Mouse (Mus musculus) left cerebral cortex, adult 8-10 months (tissue): Measurements from ENCODE around the gene Bex2. TPM values are rescaled to one million over a fixed set of nuclear protein-coding genes. Genes with fewer than 3 reads are reported as not detected.
"Not testable (repeated sequence)": the region's sequence is repeated elsewhere in the genome, so short reads cannot be mapped to it uniquely, and the experiment has no call there.

Source experiments
- DNase-seq, 2 experiments: peaks; one replicate each; pipeline ENCODE4 v3.0.0; 2022; ENCODE audit warnings: low spot score in 2 of 2
- total RNA-seq, 4 experiments: library from RNA; stranded (reverse); gene quantifications; 2 replicates each; pipeline ENCODE4 v1.2.4; 2022

Bex2 gene
- total RNA-seq: 100 to 1,000 TPM; 309 to 363 (median 335) TPM

DNA sequence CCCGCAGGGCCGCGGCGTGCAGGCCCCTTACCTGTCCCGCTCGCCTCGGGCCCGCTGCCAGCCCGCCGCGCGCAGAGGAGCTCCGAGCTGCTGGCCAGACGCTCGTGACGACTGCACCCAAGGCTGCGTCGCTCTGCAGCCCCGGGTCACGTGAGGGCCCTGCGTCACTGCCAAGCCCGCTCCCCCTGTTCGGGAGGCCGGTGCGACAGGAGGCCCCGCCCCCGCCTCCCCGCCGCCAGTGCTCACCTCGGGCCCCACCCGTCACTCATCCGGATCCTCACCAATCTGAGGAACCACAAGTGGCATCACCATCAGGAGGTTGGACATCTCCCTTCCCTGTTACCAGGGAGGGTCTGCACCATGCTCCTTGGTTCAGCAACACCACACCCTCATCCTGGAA is at the start of gene Bex2:
TSS of gene Bex2 (minus strand) at position 217 of the 400 bp plus-strand sequence.
- DNase-seq: peak; percentile 3 to 13

DNA sequence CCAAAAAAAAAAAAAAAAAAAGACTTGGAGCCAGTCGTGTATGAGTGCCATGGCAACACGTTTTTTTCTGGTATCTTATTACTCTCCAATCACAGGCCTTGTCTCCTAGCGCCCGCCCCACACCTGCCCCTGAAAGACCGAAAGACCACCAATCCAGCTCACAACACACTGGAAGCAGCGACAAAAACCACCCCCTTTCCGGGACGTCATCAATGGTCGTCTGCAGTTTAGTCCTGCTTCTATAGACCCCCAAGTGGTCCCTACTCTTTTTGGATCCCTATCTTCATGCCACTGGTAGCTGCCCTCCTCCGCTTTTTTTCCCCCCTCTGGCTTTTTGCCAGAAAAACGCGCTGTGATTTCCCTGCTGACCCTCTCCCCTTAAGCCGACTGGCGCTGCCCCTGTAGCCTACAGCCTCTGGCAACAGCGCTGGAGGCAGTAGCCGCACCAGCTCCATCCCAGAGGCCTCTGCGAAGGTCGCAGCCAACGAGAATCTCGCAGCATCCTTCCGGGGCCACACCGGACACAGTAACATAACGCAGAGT is 47.5 kb upstream of the Bex2 start:
- DNase-seq: peak; percentile 42 to 77

DNA sequence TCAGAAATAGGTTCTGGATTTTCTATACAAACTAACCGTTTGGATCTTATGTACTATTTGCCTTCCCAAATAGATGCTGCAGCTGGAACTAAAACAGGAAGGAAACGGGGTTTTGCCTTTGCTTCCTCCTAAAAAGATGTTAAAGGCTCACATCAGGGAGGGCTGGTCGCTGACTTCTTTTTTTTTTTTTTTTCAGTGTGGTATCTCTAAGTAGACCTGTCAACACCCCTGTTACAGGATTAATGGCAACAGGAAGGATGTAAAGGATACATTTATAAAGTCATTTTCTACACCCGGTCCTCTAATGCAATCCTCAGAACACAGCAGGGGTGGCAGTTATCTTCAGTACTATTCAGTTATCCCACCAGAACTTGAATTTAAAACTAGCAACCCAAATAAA is 47.0 kb upstream of the Bex2 start:
- no peak for DNase-seq

DNA sequence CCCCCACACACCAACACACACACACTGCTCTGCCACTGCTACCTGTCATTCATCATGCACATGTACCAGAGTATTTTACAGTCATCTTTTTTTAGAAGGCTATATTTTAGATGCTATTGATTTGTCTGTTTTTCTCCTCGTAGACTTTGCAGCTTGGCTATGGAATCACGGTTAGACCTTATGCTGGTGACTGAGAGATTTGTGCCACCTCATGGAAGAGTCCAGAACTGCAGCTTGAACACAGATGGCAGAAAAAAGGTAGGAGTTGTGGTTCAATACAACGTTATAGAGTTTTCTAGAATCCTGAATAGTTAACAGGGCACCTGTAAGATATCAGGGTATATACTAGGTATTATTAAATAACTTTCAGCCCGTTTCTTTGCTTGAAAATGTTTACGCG is 39.9 kb upstream of the Bex2 start:
- DNase-seq: peak in 1 of 2 experiments; percentile 15

DNA sequence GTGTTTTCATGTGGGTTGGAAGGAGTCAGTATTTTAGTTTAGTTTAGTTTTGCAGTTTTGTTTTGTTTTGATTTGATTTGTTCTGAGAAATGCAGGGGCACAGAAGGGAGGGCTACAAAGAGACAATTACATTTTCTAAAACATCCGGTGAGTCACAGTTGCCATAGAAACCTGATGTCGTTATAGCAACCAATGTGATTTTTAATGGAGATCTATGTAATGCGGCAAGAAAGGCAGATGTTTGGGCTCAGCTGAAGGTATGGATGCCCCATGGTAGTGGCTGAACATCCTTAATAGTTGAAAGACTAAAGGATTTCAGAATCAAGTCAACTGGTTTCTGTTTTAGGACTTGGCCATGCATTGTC is 36.7 kb upstream of the Bex2 start:
- no peak for DNase-seq

DNA sequence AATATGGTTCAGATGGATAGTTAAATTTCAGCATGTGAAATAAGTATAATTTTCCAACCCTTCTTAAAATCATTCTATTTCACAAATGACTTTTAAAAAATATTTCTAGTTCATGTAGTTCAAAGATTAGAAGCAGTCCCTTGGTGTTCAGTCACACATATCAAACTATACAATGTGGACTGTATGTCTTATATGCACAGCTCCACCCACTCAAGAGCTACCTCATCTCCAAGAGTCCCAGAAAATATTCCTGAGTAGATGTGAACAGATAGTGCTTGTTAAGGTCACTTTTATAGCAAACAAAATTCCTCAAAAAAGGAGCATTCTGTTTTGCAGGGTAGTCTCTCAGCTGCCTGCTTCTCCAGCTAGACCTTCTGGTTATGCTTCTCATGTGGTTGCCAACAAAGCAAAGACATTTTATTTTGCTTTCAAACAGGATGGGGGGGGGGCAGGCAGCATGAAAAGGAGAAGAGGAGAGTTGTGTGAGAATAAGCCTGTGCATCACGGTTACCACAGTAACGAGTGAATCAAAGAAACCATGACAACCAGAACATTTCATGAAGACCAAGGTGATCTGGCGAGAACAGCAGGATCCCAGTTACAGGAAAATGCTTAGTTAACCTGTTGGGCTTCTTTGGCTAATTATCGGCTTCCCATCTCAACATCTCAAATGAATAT is 36.1 kb upstream of the Bex2 start:
- peak in 1 of 2 experiments; percentile 16 for DNase-seq

DNA sequence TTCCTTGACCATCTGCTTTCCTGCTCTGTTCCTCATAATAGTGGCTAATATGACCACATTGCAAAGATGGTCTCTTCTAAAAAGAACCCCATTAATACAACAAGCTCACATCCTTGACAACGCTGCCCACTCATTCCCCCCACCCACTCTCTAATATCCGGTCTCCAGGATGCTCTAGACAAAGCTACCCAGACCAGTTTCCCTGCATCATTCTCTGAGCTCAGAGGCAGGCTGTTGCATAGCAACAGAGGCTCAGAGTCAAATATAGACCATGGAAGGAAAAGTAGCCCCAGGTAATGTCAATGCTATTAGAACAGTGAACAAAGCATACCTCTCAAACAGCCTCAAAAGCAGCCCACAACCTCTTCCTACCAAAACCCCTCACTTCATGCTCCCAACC is 26.4 kb upstream of the Bex2 start:
- DNase-seq: peak in 1 of 2 experiments; percentile 43

DNA sequence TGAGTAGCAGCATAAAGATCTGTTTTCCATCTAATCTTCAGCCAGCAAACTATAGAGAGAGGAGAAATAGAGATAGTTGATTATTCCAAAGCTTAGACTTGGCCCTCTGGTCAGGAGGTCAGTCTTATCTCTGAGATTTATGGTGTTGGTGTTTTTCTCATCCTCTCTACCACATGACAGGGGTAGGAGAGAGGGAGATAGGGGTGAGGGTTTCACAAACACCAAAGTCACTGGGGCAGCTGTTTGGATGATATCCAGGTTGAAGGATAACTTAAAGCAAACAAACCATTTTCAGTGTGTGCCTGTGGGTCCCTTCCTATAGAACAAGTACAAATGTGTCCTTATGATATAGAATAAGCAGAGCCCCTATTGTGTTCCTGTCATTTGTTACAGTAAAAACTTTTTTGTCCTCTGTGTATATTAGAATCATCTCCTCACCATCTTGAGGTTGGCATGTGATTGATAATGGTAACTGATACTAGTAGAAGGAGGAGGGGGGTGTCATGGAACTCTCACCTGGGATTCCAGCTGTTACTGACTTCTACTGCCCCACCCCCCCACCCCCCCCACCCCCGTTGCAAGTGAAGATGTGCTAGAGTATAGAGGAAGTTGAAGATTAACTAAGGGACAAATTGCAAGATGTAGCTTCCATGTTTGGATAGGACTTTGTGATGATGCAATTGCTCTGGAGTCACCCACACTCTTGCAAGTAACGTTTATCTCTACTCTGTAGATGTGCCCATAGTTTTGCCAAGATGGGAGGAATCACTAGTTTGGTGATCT is 24.7 kb upstream of the Bex2 start:
- no peak for DNase-seq

DNA sequence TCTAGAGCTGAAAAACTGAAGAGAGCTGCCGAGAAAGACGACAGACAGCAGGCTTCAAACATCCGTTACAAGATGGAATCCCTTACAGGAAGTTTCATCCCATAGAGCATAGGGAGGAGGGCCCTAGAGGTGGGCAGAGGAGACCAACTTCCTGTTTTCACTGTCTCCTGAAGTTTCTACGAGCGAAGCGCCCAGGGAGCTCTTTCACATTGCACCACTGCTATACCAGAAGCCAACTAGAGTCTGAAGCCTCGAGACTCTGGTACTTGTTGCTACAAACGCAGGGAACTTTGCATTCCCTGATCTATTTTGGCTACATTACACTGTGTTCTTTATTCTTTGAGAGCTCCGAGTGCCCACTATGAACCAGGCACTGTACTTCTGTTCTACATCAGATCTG is 17.1 kb upstream of the Bex2 start, which contains the start of gene Nxf3:
TSS of gene Nxf3 (minus strand) at position 101 of the 400 bp plus-strand sequence.
- no peak for DNase-seq

DNA sequence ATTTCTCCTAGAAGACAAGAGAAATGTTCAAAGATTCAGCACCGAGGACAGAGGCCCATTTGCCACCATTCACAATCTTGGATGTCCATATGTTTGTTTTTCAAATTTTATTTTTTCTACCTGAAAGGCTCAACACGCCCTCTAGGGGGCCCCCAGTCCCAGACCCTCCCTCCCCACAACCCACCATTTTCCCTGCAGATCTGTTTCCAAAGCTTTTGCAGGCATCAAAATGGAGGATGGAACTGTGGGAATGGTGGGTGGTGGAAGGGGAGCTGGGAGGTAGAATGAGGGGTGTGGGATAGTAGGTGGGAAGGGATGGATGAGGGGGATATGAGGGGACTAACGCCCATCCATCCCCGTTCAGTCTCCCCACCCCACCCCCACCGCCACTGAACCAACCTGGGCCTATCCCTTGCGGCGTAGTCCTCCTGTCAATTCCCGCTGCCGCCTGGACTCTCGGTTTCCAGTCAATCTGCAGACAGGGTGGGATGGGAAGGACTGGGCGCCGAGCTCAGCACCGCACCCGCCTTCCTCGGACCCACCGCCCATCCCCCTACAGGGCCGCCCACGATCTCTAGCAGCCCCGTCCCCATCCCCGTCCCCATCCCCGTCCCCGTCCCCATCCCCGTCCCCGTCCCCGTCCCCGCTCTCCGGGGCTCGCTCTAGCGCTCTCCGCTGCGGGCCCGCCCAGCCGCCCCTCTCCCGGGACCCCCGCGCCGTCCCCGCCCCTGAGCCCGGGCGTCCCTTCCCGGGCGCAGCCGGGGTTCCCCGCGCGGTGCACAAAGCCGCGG is 640 bp downstream of the Bex2 start:
- not testable (repeated sequence) for DNase-seq

DNA sequence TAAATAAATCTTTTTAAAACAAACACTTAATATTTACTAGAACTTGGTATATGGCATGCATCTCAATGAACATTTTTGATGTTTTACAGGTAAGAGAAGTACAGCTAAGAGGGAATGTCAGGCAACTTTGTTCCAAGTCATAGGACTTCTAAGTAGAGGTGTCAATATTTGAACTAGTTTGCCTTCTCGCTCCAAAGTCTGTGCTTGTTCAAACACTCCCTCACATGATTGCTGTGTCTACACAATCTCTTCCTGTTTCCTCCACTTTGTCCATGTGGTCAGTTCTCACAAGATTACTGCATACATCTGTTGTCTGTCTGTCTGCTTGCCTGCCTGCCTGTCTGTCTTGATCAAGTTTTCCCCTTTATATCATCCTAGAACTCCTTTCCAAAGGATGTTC is 7.3 kb downstream of the Bex2 start:
- no peak for DNase-seq

DNA sequence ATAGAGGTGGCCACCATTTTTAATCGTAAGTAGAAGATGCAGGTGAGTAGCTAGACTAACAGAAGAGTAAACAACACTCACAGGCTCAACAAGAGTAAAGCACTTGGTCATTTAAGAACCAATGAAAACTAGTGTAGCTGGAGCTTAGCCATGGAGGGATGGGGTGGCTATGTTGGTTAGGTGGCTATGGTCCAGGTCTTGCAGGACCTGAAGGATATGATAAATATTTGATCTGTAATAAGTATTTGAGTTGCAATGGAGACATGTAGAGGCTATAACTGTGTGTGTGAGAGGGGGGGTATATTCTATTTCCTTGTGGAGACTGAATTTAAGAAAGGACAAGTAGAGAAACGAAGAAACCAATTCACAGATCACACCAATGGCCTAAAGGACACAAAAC is 16.8 kb downstream of the Bex2 start:
- no peak for DNase-seq

DNA sequence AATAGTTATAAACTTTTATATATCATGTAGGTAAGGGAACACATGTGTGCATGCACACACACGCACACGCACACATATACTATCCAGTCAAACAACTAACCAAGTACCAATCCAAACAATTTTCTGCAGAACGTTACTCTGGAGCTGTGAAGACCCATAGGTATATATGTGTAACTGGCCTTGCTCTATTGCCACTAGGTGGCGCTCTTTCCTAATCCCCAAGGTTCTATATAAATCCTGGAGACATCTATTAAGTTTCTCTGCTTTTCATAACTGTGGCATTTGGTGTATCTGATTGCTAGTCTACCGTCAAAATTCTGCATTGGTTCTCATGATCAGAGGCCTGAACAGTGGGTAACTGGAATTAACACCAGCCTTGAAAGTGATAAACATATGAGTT is 20.5 kb downstream of the Bex2 start:
- DNase-seq: peak in 1 of 2 experiments; percentile 29

DNA sequence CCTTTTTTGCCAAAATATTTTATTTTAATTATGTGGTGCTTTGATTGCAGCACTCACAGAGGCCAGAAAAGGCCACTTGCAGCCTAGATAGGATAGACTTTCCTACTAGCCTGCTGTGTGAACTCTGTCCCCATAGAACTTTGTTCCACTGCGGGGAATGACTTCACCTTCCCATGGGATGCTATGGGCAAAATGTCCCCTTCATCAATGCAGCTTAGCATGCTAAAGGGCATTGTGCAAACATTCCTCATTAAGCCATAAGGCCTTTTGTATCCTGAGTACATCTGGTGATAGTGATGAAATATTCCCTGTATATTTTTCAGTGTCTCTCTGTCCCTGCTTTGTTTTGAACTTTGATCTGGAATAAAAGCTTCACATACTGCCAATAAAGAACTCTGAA is 24.3 kb downstream of the Bex2 start:
- no peak for DNase-seq

DNA sequence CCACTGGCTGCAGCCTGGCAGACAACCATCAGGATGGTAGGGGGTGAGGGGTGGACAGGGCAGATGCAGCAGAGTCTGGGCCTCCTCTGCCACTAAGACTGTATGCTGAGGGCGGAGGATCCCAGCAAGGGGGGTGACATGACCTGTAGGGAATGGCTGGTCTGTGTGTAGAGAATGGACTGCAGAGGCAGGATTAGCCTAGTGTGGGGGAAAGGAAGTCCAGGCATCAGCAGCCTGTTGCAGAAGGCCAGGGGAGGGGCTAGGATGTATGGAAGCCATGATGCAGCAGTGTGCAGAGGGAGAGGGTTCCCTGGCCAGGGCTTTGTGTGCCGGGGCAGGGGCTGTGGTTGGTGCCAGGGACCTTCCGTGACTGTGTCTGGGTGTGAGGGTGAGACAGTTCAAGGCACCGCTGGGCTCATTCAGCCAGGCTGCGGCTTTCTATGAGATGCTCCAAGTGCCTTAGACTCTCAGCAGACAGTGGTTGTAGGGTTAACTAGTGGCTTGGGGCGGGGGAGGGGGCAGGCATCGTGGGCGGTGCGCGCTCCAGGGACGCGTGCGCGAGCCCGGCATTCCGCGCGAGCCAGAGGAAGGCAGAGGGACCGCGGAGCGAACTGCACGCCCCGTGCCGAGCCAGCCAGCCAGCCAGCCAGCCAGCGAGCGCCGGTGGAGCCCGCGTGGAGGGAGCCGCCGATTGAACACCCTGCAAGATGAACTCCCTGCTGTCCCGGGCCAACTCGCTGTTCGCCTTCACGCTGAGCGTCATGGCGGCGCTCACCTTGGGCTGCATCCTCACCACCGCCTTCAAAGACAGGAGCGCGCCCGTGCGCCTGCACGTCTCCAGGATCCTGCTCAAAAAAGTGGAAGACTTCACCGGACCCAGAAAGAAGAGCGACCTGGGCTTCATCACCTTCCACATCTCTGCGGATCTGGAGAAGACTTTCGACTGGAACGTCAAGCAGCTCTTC is 35.0 kb downstream of the Bex2 start, which contains the start of gene Arxes1:
TSS of gene Arxes1 (plus strand) at position 569 of the 965 bp plus-strand sequence.
- DNase-seq: peak in 1 of 2 experiments; percentile 7

DNA sequence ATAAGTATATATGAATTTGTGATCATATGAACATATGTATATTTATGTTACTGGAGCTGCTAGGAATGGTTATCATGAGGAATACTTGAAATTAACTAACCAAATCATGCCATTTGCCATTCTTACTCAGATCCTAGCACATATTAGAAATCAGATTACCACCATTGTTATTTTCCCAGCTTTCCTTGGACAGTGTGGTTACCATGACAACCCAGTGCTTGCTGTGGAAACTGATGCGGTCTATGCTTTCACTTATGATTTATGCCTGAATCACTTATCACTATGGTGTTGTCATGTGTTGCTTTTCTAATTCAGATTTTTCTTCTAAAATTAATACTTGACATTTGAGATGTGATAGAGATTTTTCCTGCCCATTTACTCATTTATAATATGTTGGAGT is 37.7 kb downstream of the Bex2 start:
- DNase-seq: no peak
